Mouse (Mus musculus): ENCODE measurements around the gene Colq.
"Not testable (repeated sequence)": the region's sequence is repeated elsewhere in the genome, so short reads cannot be mapped to it uniquely, and the experiment has no call there.

Colq gene

GRCm38 (mm10) chr14:31591243-31591642 is at the start of gene Colq:
Colq (minus strand) TSS chr14:31591343.
- no peak for DNase-seq (ENCODE audit: low read depth, low spot score)

DNA sequence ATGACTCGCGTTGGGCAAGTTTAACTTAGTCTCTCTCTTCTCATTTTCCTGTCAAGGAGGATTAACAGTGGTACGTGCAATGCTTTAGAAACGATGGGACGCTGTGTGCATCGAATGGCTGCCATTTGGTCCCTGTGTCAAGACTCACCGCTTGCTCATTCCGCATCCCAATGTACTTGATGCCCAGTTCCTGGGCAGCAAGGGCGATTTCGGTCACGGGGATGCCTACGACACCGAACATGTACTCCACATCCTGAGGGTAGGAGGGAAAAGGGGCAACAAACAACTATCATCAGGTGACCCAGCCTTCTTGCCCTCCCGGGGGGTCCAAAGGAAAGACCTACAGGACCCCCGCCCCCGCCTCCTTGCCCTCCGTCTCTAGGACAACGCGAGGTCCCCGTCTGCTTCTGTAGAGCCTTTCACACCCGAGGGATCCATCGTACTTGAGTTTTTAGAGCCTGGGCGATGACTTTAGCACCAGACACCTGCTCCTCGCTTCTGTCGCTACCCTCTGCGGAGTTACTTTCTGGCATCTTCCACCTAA is 49.3 kb upstream of the Colq start, which contains the start of gene Gm49387:
Gene Gm49387 (minus strand): TSS at position 533 of the 544 bp plus-strand sequence.
- DNase-seq (ENCODE audit: low read depth, low spot score), result no peak

DNA sequence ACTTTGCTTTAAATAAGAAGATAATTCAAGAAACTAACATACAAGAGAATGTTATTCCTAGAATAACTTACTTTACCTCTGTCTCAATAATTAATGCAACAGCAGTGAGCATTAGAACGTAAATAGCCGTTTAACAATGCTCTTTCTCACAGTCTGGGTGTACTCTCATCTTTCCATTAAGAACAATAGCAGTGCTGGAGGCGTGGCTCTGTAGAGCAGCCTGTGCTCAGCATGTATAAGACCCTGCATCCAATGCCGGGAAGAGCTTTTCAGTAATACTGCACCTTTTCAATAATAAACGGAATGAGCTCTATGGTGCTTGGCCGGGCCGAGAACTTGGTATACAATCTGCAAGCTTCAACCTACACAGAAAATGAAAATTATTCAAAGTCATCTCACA is 39.5 kb upstream of the Colq start:
- no peak for DNase-seq (ENCODE audit: low read depth, low spot score)

DNA sequence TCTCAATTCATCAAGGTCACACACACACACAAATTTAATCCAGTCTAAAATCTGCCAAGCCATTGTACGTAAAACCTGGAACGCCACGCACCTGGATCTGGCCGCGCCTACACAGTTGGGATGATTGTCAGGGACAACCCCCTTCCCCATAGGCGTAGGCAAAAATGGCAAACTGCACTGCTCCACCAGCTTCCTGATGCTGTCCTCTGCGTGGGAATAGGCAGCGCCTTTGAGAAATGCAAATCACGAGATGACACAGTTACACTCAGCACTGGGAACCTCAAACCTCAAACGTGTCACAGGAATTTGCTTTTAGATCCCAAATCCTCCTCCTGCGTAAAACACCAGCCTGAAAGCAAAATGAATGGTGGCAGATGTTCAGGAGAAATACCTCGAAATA is 31.6 kb upstream of the Colq start:
- no peak for DNase-seq (ENCODE audit: low read depth, low spot score)

- no peak for DNase-seq (ENCODE audit: low read depth, low spot score)
These were observed 29.6 kb upstream of the Colq start for GRCm38 (mm10) chr14:31620591-31621223.

DNA sequence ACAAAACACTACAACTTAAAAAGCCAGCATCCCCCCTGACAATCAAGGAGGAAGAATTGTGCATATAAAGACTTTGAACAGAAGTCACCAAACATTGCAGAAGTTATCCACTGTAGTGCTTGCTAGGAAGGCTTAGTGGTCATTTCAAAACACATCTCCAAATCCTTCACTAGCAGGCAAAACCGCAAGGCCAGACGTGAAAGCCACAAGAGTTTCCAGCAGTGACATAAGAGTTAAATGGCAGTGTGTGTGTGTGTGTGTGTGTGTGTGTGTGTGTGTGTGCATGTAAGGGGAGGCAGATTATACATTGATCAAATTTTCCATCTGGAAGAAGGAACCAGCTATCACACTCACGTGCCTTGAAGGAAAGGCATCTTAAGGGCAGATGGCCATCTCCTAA is 26.9 kb upstream of the Colq start:
- DNase-seq (ENCODE audit: low read depth, low spot score), result no peak

- no peak for DNase-seq (ENCODE audit: low read depth, low spot score)
These were observed 26.1 kb upstream of the Colq start for GRCm38 (mm10) chr14:31617204-31617603.

GRCm38 (mm10) chr14:31613671-31614070 is 22.5 kb upstream of the Colq start:
- DNase-seq (ENCODE audit: low read depth, low spot score), result no peak

GRCm38 (mm10) chr14:31611986-31612385 is 20.8 kb upstream of the Colq start:
- DNase-seq (ENCODE audit: low read depth, low spot score), result no peak

GRCm38 (mm10) chr14:31605514-31605913 is 14.4 kb upstream of the Colq start:
- DNase-seq (ENCODE audit: low read depth, low spot score), result no peak

DNA sequence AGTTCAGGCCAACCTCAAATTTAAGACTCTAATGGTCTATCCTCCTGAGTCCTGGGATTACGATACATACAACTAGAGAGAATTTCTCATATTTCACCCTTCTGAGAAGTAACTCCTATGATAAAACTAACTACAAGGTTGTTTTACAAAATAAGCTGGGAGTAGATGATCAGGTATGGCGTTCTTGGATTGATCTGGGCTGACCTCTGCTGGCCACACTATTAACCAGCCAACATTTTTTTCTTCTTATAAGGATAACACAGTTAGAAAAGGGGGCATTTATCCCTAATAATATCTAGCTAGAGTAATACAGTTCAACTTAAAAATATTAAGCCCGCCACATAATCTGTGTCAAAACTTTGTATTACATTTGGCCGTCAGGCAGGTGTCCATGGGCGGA is 13.8 kb upstream of the Colq start:
- no peak for DNase-seq (ENCODE audit: low read depth, low spot score)

DNA sequence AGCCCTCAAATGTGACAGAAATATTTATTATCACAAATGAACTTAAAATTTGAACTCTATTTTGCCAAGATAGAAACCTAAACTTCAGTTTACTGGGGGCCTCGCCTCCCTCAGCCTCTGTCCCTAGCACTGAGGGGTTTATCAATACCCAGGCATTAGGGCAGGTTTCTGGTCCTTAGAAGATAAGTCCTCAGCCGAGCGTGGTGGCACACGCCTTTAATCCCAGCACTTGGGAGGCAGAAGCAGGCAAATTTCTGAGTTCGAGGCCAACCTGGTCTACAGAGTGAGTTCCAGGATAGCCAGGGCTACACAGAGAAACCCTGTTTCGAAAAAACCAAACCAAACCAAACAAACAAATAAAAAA is 11.5 kb upstream of the Colq start:
- not testable (repeated sequence) for DNase-seq (ENCODE audit: low read depth, low spot score)

- no peak for DNase-seq (ENCODE audit: low read depth, low spot score)
These were observed 10.9 kb upstream of the Colq start for GRCm38 (mm10) chr14:31601908-31602615.

DNA sequence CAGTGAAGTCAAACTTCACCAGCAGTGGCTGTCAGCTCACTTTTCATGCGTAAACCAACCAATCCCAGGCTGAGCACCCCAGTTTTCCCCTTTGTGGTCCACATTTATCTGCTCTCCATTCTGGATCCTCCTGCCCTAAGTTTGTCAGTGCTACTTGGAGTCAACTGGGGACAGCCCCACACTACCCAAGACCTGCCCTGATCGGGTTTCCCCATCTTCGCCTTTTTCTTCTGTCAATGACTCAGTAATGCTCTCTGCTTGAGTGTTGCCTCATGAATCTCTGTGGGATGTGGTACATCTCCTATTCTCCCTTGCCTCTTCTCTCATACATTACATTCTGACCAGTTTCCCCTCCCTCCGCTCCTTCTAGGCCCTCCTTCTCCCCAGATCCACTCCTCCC is 6.3 kb upstream of the Colq start:
- no peak for DNase-seq (ENCODE audit: low read depth, low spot score)

GRCm38 (mm10) chr14:31596408-31596807 is 5.3 kb upstream of the Colq start:
- DNase-seq (ENCODE audit: low read depth, low spot score), result no peak

DNA sequence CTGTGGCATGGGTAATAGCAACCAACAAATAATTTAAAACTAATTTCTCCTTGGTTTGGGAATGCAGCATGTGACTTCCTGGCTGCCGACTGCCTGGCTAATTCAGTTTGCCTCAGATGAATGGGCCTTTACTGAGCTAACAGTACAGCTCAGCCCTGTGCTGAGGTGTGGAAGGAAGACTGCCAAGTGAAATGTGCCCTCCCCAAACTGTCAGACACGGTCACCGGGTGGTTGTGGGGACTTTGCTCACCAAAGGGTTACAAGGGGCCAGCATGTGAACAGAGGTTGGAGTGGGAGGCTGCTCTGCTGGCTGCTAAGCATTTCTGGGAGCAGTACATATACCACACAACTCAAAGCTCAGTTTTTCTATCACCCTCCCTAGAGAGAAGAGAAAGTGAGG is 3.5 kb upstream of the Colq start:
- no peak for DNase-seq (ENCODE audit: low read depth, low spot score)

- DNase-seq (ENCODE audit: low read depth, low spot score), result no peak
These were observed 1.9 kb upstream of the Colq start for GRCm38 (mm10) chr14:31593036-31593435.

DNA sequence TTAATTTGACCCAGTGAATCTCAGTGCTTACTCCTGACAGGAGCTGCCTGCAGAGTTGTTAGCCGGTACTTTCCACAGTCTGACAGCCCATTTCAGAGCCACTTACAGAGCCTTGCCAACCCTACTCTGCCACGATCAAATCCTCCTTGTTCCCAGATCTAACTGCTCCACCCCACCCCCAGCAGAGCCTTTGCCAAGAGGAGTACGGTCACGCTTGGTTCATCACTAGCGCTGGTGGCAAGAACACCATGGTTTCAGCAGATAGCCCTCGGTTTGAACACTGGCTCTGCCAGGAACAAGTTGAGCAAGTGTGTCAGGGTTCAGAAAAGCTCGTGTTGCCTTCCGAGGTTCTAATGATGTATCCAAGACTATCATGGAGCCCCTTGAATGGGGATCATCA is 4.7 kb downstream of the Colq start:
- DNase-seq (ENCODE audit: low read depth, low spot score), result no peak

DNA sequence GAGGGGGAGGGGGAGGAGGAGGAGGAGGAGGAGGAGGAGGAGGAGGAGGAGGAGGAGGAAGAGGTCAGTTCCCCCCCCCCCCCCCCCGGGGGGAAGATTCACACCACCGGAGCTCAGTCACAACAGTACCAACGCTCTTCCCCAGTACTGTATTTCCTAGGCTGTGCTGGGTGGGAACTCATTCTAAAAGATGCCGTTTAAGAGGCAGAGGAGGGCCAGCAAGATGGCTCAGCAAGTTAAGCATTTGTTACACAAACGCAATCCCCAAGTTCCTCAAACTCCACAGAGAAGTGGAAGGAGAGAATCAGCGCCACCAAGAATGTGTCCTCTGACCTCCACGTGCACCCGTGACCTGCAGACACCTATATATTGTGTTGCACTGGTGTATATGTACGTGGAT is 8.1 kb downstream of the Colq start:
- no peak for DNase-seq (ENCODE audit: low read depth, low spot score)

GRCm38 (mm10) chr14:31577966-31578735 is 13.0 kb downstream of the Colq start:
- no peak for DNase-seq (ENCODE audit: low read depth, low spot score)

DNA sequence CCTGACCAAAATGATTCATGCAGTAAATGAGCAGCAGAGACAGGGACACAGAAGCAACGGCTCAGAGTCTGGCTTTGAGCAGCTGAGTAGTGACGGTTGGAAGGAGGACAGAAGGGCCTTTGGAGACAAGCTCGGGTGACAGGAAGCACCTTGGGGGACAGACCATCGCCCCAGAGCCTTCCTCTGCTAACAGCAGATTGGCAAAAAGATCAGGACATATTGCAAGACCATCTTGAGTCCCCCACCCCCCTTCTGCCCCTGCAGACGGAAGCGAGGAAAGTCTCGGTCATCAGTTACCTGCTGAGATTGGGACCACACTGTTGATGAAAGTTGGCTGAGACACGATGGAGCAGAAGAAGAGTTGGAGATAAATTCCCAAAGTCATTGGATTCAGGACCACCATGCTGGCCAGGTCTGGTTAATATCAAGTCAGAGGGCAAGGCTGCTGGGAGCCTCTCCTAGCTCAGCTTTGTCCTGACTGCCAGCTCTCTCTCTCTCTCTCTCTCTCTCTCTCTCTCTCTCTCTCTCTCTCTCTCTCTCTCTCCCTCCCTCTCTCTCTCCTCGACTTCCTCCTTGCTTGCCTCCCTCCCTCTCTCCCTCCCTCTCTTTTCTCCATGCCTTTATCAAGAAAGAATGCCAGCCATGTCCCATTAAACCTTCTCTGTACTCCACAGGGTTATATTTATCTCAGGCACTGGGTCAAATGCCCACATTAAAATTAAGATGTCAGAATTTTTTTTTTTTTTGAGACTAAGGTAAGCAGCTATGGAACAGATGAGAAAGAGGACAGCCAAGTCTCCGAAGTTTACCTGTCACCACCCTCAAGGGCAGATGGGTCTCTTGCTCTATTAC is 14.1 kb downstream of the Colq start:
- DNase-seq (ENCODE audit: low read depth, low spot score), result no peak

DNA sequence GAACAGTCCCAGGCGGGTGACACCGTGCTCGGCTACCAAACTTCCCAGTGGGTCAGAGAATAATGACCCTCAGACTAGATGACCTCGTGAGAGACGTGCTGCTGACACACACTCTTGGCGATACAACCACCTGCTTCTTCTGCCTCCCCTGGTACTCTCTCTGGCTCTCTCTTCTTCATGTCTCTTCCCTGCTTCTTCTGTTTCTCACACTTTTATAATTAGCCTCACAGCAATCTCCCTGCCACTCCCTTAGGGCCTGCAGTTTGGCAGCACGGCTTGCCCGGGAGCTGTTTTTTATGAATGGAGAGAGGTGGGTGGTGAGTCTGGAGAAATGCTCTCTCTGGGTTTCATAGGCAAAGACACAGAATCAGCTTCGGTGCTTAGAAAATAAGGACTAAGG is 15.3 kb downstream of the Colq start:
- no peak for DNase-seq (ENCODE audit: low read depth, low spot score)
